Mouse (Mus musculus): Measurements from ENCODE around the gene Parp14.

The Parp14 gene

DNA sequence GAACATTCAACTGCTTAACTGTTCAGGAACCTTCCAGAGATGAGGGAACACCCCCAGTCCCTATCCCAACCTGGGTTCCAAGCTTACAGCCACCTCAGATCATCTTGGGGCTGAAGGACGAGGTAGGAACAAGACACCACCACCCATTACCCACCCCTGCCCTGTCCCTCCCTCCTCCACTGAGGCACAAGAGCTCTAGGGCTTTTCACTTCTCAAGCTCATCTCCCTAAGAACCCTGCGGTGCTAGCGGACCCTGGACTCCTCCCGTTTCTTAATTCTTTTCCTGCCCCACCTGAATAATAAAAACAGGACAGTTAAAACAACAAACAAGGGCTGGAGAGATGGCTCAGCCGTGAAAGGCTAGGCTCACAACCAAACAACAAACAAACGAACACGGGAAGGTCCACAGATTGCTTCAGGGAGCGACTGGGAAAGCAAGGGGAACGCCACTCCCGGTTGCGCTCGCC lies 730 bp downstream of the Parp14 start:
- no peak for DNase-seq (ENCODE audit: low spot score in 2 of 2)

DNA sequence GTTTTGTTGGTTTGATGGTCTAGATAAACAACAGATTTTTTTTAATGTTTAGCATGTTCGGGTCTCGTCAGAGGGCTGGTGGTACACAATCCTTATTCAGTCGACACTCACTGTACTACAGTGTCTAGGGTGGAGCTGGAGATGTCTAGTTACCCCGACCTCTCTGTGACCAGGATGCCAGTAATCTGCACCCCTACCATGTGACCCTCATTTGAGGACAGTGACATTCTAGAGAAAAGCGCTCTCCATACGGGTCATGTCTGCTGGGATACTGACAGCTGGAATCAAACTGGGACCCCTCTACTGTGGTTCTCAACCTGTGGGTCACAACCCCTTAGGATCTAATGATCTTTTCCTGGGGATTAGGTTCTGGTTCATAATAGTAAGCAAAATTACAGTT lies 1.7 kb downstream of the Parp14 start:
- no peak for DNase-seq (ENCODE audit: low spot score in 2 of 2)

DNA sequence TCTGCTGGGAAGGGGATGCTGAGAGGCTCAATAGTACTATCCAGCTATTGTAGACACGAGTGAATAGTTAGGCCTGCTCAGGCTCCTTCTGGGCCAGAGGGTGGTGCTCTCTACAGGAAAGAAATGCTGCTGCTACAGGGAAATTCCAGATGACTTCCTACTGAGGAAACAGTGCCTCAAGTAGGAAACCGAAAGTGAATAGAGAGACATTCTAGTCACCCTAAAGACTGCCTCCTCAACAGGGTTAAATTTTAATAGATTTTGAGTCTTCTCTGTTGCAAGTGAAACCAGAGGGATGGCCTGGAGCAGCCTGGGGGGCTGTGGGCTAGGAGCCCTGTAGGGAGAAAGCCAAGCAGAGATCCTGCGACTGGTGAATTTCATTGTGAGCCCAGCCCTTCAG lies 2.2 kb downstream of the Parp14 start:
- DNase-seq (ENCODE audit: low spot score in 2 of 2), result no peak

DNA sequence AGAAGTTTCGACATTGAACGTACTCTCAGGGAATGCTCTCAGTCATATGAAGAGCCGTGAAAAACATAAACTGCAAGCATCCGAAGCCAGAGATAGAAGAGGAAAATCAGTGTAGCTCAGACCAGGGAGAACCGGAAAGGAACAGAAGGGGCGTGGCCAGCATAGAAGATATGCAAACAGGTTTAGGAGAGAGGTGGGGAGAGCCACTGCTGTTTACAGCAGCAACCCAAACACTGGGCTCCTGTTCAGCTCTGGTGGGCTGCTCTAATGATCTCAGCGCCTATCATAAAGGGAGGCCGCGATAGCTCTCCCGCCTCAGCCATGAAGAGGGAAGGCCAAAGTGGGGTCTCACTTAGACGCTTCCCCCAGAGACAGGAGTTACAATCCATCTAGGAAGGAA lies 3.6 kb downstream of the Parp14 start:
- no peak for DNase-seq (ENCODE audit: low spot score in 2 of 2)

DNA sequence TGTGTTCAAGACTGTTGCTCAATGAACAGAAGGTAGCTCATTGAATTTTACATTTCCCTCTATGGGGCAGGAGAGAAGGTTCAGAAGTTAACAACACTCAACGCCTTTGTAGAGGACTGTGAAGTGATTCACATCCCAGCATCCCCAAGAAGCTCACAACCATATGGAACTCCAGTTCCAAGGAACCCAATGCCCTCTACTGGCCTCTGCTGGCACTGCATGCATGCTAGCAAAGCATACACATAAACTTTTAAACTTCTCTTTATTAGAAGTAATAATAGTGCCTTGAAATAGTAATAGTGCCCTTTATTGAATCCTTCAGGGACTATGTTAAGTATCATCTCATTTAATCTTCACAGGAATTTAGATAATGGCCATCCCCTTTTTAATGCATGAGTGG lies 9.3 kb downstream of the Parp14 start:
- no peak for DNase-seq (ENCODE audit: low spot score in 2 of 2)

DNA sequence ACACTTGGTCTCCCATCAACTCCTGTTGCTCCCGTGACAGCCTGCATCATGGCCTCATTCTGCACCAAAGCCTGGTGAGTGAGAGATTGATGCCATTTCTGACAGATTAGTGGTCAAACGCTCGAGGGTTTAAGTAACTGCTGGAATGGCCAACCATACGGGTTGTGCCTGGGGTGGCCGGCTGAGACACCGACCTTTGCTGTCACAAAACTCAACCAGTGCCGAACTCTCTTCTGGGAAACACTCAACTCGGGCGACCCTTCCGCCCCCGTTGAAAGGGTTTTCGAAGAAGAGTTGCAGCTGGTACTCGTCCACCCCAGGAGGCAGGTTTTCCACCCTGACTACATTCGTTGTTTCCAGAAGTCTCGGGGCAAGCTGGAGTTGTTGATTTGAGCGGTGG lies 11.1 kb downstream of the Parp14 start:
- no peak for DNase-seq (ENCODE audit: low spot score in 2 of 2)

DNA sequence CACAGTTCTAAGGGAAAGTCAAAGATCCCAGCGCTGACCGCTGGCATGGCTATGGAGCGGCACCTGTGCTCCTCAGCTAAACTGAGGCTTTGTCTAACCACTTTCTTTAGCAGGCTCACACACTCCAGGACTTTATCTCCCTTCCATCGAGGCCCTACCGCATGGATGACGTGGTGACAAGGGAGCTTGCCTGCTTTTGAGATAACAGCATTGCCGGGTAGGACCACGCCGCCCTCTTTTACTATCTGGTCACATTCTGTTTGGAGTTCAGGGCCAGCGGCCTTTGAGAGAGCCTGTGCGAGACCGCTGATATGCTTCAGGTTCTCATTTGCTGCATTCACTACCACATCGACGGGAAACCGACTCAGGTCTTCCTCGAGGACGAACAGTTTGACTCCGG lies 14.6 kb downstream of the Parp14 start:
- no peak for DNase-seq (ENCODE audit: low spot score in 2 of 2)

DNA sequence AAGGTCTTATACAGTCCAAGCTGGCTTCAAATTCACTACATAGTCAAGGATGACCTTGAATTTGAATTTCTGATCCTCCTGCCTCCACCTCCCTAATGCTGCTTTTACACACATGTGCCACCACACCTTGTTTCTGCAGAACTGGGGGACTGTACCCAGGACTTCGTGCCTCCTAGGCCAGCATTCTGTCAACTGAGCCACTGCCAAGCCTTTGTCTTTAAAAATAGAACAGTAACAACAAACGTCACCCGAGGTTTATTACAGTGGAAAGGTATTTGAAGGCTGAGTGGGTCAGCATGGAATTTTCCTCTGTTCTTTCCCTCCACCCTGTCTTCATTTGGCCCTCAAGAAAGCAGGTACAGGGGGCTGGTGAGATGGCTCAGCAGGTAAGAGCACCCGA lies 15.5 kb downstream of the Parp14 start:
- no peak for DNase-seq (ENCODE audit: low spot score in 2 of 2)

DNA sequence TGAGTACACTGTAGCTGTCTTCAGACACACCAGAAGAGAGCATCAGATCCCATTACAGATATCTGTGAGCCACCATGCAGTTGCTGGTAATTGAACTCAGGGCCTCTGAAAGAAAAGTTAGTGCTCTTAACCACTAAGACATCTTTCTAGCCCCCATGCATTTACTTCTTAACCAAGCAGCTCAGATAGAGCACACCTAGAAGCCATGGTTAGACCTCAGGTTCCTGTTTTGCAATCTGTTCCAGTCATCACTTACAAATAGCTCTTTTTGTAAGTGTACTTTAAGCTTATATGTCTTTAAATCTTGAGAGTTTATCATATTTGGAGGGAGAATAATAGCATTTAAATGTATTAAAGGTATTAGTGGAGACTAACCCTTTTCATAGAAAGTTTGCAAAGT lies 24.2 kb downstream of the Parp14 start:
- no peak for DNase-seq (ENCODE audit: low spot score in 2 of 2)

DNA sequence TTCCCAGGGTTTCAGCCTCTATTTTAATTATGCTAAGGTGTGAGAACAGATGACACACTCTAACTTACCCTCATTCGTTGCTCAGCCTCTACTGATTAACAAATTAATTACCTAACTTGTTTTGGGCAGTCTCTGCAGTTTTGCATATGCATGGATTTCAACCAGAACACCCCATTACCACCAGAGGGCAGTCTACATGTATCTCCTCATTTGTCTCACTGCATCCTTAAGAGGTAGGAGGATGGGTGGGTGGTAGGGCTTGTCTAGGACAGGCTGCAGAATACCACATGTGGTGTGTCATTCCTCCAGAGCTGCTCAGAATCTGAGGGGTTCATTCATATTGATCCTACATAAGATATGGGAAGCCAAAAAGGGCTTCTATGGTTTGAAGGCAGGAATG lies 31.7 kb downstream of the Parp14 start:
- DNase-seq (ENCODE audit: low spot score in 2 of 2), result no peak

DNA sequence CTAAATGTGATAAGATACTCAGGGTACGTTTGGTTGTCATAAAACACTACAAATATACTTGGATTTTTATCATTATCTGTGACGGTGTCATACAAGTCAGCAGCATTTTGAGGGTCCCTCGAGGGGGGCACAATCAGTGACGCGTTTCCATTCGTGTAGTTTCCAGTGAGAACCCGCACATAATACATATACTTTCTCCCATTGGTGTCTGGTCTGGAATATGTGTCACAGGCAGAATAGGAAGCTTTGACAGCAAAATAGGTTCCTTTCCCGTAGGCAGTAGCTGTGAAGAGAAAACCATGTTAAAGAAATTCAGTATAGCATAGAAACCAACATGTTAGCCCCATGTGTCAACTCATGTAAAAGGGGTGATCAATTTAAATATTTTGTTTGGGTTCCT lies 36.7 kb downstream of the Parp14 start:
- no peak for DNase-seq (ENCODE audit: low spot score in 2 of 2)

DNA sequence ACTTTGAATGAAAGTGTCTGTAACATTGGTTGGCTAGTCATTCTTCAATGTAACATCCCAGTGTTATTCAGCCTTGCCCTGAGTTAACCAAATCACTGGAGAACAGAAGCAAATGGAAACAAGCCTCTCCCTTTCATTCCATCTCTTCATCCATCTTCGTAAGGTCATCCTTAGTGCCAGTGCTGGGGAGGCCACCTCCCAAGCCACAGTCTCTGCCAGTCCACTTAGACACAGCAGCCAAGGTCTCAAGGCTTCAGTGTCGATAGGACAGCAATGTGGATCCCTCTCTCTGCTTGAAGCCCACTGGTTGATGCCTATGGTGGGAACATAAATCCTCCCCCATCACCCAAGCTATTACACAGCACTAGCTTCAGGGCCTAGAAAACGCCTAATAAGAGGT lies 38.4 kb downstream of the Parp14 start:
- no peak for DNase-seq (ENCODE audit: low spot score in 2 of 2)

DNA sequence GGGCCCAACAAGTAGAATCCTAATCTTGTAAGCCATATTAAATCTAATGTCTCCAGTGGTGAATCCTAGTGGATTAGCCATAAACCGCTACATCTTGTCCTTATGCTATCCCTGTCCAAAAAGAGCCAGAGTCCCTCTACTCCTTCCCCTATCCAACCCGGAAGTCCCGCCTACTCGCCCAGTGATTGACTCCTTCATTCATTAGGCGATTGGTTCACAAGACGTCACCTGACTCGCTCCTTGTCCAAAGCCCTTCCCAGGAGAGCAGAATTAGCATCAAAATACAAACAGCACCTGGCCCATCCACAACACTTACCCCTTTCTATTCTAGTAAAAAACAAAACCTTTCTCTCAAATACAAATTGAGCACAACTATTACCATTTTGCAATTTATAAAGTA lies 41.3 kb downstream of the Parp14 start:
- peak; percentile 35 to 39 for DNase-seq (ENCODE audit: low spot score in 2 of 2)

DNA sequence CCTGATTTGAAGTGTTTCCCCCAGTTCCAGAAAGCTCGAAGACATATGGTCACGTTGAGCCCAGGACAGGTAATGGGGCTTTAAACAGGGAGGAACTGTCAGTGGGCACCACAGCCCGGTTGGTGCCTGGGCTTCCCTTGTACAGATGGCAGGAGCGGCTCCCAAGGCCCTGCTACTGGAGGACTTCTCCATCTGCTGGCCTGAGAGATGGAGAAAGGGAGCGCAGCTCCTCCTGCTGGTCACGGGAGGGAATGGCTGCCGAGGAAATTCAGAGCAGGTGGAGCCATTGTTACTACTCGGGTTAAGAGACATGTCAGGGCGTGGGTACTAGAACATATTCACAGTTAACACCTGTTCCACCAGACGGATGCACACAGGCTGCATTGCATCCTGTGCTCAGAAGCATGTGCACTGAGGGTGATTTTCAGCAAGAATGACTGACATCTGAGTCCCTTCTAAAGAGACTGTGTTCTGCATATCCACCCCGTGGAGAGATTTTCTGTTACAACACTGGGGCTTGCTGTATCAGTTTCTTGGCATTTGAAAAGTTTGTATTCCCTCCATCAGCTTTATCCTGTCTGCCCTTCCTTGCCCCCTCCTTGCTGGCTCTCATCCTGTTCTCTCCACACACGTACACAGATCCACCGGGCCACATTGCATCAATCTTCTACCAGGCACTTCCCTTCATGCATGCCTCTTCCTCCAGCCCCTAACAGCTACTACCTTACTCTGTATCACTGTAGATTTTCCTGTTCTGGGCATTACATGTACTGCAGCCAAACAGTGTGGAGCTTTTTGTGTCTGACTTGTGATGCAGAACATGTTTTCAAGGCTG lies 53.9 kb downstream of the Parp14 start:
- peak; percentile 82 to 87 for DNase-seq (ENCODE audit: low spot score in 2 of 2)

DNA sequence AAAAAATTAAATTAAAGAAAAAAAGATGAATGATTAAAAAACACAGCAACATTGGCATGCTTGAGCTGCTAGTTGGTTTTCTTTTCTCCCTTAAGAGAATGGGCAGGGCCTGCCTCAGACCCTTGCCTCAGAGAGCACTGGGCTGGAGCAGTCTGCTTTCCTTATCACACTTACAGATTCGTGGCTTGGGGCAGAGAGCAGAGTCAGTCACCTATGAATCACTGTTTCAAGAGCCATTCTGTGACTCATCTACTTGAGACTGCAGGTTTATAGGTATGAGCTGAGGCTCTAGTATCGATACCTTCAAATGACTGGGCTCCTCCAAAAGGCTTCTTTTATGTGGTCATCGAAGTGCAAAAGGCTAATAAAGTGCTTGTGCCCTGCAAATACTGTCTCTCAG lies 58.2 kb downstream of the Parp14 start:
- DNase-seq (ENCODE audit: low spot score in 2 of 2), result no peak

DNA sequence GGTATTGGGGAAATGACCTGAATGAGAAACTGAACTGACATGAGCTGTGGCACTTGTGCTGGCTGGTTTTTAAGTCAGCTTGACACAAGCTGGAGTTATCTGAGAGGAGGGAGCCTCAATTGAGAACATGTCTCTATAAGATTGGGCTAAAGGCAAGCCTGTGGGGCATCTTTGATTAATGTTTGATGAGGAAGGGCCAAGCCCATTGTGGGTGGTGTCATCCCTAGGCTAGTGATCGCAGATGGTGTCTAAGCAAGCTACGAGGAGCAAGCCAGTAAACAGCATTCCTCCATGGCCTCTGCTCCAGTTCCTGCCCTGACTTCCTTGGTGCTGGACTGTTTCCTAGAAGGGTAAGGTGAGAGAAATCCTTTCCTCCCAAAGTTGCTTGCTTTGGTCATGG lies 62.5 kb downstream of the Parp14 start:
- DNase-seq (ENCODE audit: low spot score in 2 of 2), result no peak

DNA sequence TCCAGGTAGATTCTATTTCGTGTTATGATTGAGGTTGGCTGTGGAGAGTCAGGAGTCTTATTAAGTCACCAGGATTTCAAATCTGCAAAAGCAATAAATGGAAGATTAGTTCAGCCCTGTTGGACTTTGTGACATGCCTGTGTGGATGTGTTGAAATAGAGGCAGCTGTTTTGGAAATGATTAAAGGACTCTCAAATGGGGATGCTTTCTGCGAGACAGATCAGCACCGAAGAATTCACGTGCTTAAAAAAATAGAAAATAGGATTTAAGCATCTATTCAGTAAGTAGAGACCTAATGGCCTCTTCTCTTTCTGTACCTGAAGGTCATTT lies 63.7 kb downstream of the Parp14 start:
- no peak for DNase-seq (ENCODE audit: low spot score in 2 of 2)

DNA sequence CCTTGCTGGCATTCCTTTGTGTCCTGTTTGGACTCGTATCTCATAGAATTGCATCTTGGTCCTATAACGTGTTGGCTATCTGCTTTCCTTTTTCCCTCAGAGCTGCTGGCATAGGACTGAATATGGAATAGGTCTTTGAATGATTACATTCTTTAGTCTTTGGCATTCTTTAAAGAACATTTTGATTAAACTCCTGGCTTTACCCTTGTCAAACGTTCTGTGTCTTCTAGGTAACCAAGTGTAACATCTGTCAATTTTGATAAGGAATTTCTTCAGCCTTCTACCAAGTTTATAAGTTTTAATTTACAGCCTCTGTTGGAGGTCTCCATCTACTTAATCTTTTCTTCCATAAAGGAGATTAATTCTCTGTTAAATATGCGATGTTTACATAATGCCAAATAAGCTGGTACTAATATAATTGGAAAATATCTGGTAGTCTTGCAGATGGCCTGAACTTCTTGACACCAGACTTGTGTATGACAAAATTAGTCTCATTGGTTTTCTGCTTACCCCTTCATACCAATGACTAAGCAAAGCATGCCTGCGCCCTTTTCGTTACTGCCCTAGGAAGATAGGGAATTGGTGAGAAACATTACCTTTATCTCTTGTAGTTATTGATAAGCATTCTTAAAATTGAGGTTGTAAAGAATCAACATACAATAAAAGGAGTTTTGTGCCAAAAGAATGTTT lies 64.2 kb downstream of the Parp14 start:
- no peak for DNase-seq (ENCODE audit: low spot score in 2 of 2)

DNA sequence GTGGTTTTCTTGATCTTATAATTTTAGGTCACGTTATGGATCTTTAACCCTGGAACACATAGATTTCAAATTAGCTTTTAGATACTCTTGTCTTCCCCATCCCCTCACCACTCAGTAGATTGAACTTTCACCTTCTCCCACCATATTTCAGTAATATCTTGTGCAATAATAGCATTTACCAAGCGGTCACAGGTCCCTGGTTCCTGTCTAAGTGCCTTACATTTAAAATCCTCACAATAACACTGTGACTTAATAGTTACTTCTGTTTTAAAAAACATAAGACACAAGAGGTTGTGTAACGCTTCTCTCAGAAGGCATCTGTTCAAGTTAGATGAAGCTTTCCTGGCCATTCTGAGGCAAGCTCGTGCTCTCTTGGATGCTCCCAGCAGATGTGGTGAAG lies 67.6 kb downstream of the Parp14 start:
- no peak for DNase-seq (ENCODE audit: low spot score in 2 of 2)

DNA sequence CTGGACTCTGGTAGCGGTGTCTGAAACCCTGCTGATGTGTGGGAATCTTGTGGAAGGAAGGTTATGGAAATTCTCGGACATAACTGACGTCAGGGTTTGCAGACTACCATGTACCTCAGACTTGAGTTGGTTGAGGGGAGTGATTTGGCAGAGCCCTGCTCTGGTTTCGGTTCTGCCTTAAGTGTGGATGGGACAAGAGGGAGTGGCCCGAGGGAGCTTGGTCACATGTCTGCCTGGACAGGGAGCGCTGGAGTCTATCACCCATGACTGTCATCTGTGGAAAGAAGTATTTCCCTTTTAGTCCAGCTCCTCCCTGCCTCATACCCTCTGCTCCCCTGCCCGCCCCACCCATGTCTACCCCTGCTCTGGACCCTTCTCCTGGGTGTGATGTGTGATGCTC lies 69.2 kb downstream of the Parp14 start:
- no peak for DNase-seq (ENCODE audit: low spot score in 2 of 2)

DNA sequence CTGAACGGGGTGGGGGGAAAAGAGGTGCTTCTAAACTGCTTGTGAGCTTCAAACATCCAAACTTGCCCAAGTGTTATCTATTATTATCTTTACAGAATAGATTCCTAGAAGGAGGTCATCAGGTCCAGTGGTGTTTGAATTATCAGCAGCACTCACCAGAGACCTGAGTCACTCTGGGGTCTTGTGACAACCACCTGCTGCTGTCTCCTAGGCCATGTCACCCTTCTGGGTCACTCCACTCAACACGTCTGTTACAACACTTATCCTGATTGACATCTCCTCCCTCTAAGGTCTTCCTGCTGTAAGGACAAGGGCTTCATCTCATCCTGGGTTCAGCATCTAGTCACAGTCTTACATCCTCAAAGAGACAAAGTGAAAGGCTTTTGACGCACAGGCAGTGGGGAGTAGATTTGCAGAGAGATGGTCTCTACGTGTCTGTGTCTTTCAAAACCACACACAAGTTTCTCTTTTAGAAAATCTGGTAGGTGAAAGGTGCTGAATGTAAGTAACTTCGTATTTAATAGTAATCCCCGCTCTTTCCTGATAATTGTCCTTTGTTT lies 79.3 kb downstream of the Parp14 start:
- DNase-seq (ENCODE audit: low spot score in 2 of 2), result no peak

DNA sequence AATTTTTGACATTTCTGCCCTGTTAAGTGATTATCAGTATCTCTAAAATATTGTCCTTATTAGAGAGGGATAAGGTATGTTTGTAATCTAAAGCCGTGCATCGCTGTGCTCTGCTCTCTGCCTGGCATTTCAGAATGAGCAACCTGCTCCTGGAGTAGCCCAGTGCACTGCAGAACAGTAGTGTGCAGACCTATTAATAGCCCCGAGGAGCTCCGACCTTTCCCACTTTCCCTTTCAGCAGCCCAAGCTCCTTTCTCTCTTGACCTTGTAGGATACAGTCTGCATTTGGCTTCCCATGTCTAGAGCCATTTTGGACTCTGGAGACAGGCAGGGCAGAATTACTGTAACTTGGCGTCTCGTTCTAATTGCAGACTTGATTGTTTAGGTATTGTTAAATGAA lies 83.0 kb downstream of the Parp14 start:
- no peak for DNase-seq (ENCODE audit: low spot score in 2 of 2)

DNA sequence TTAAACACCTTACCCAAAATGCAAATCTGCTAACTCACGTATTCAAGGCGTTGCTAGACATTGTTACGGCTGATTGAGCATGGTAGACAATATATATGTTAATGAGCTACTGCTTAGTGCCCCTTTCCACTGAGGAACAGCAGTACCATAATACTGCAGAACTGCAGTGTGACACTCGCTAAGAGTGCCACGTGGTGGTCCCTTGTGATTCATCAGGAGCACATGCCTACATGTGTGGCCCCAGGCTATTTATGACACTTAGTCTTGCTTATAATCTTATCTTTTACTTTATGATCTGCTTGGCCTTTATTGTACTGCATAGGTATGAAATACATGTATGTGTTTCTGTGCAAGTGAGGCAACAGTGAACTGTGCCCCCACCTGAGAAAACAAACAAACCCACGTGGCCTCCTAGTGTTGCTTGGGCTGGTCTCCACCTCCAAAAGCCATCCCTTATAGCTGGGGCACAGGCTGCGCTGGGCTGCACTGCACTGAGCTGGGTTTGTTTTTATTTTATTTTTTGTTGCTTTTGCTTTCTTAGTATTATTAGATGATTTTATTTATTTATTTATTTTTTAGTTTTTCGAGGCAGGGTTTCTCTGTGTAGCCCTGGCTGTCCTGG lies 83.7 kb downstream of the Parp14 start:
- no peak for DNase-seq (ENCODE audit: low spot score in 2 of 2)
